In the genomic region with DNA sequence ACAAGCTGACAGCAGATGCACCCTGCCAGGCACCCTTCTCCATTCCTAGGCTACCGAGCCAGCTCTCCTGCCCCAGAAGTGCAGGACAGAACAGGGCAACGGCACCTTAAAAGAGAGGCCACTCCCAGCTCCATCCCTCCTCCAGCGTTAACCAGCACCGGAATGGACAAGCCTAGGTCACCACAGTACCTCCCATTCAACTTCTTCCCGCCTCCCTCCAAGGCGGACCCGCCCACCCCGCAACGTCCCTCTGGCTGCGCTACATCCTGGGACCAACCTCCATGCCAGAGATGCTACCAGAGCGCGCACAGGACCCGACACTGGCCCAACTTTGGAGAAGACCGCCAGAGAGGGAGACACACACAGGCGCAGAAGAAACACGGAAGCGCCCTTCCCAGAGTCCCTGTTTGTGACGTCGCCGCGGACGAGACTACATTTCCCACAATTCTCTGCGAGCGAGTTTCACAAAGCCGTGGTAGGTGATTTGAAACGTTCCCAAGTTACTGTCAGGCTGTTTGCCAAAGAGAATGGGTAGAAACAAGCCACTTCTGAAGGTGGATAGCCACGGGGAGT, we compare ENCODE assay signal across 8 mouse cellular contexts. TPM values are rescaled to one million over a fixed set of nuclear protein-coding genes. Genes with fewer than 3 reads are reported as not detected.
DNase-seq lines count a peak whose midpoint lies in the region; ATAC-seq lines count a peak whose summit lies in the region.

Zfp712 (minus strand) TSS at position 385 of the 573 bp plus-strand sequence.

- peak; percentile 96 for ATAC-seq in common myeloid progenitor, adult 5-6 weeks (replicated peaks; ENCODE audit: low read depth, poor library complexity, severe bottlenecking)

- H3K4me1 ChIP-seq in megakaryocyte, embryonic 14.5 days, result peaks cover 14% of the 10 kb centered on the region

- H3K27me3 ChIP-seq in megakaryocyte, embryonic 14.5 days (replicated peaks), result no peaks in the 10 kb centered on the region

- peak within 1 kb of the TSS; percentile 92 for H3K4me3 ChIP-seq in megakaryocyte, embryonic 14.5 days (replicated peaks)

- DNase-seq in ZHBTc4 (ENCODE audit: low read depth, low spot score), result peak; percentile 97
- peak; percentile 86 to 87 for DNase-seq in gastrocnemius, adult 8-10 months (ENCODE audit: low spot score in 2 of 2)
- peak; percentile 82 for DNase-seq in hindlimb bud, embryonic 11.5 days (ENCODE audit: extremely low spot score, low read depth, low spot score)
- peak; percentile 84 to 93 for DNase-seq in left cerebral cortex, adult 8-10 months (ENCODE audit: low spot score in 2 of 2)
- DNase-seq in right cerebral cortex, postnatal 10 days (ENCODE audit: low spot score in 2 of 2), result peak; percentile 95 to 96
- DNase-seq in urinary bladder, postnatal 25 days (ENCODE audit: low spot score), result peak; percentile 82

- no peaks in the 10 kb centered on the region for H3K36me3 ChIP-seq in megakaryocyte, embryonic 14.5 days (replicated peaks; ENCODE audit: low read length)

- H3K9me3 ChIP-seq in megakaryocyte, embryonic 14.5 days, result no peaks in the 10 kb centered on the region

RNA-seq across cellular contexts. Expression of gene Zfp712, which starts in this region (rescaled TPM):
- total RNA-seq in common myeloid progenitor, adult 5-6 weeks (2017), result 6.5 and 7.4 TPM in 2 replicates
- 1 to 10 TPM in 1 of 4 experiments, under 1 TPM in 3; 0.87 to 1.3 (median 0.95) TPM for total RNA-seq in gastrocnemius, adult 8-10 months (2022)
- 1 to 10 TPM; 4.7 to 5.6 (median 5.0) TPM for total RNA-seq in left cerebral cortex, adult 8-10 months (2022)
- polyA plus RNA-seq in megakaryocyte, embryonic 14.5 days (2012; ENCODE audit: insufficient read depth, low replicate concordance), result 0.11 TPM in 1 of 2 replicates, not detected in the other

Comparison
In these comparisons a context has a peak if more than half of its experiments do, and no peak if none do; other contexts are left out.
1. Peak in every context shown above with its lines: DNase-seq, ATAC-seq and H3K4me3 ChIP-seq.